Mouse (Mus musculus) ES-E14 (cell line): Measurements from ENCODE around the gene Pcdh7. TPM values are rescaled to one million over a fixed set of nuclear protein-coding genes. Genes with fewer than 3 reads are reported as not detected.

ENCODE experiments used
- DNase-seq: peaks from one replicate; pipeline ENCODE4 v3.0.0-alpha.2; 2013; ENCODE audit warnings: low read depth, low spot score
- H3K27ac ChIP-seq: 2 replicates; pipeline ENCODE4 v1.5.1; 2012; ENCODE audit warnings: low read depth, mild to moderate bottlenecking, low read length, moderate library complexity, mixed read lengths; ENCODE audit not compliant: poor library complexity, insufficient read depth, severe bottlenecking
- H3K36me3 ChIP-seq: 2 replicates; pipeline ENCODE4 v1.6.1; 2012; ENCODE audit warnings: mild to moderate bottlenecking, low read length, moderate library complexity, mixed read lengths; ENCODE audit not compliant: control insufficient read depth, poor library complexity, insufficient read depth, severe bottlenecking
- H3K4me1 ChIP-seq, 2 experiments: fragments of 150-350 bp in 1 of 2; sonication (generic) in 1 of 2; 2 replicates each; pipeline ENCODE4 v1.6.1; 2012; ENCODE audit warnings: low read length in 2 of 2, mild to moderate bottlenecking in 1 of 2, mixed read lengths in 1 of 2; ENCODE audit not compliant: control insufficient read depth in 2 of 2, insufficient read depth in 2 of 2, poor library complexity in 1 of 2
- H3K4me3 ChIP-seq, 2 experiments: fragments of 150-350 bp in 1 of 2; sonication (generic) in 1 of 2; 2 replicates each; pipeline ENCODE4 v1.5.1; 2012; ENCODE audit warnings: low read length in 2 of 2, low read depth in 1 of 2, mild to moderate bottlenecking in 1 of 2, mixed read lengths in 1 of 2; ENCODE audit not compliant: insufficient read depth in 1 of 2, poor library complexity in 1 of 2, severe bottlenecking in 1 of 2
- H3K9ac ChIP-seq: 2 replicates; pipeline ENCODE4 v1.6.1; 2012; ENCODE audit warnings: low read depth, mild to moderate bottlenecking, low read length, mixed read lengths; ENCODE audit not compliant: poor library complexity, insufficient read depth, severe bottlenecking
- H3K9me3 ChIP-seq: fragments of 150-350 bp; sonication (generic); 2 replicates; pipeline ENCODE4 v1.6.1; 2012; ENCODE audit warnings: low read depth, mild to moderate bottlenecking, low read length; ENCODE audit not compliant: control insufficient read depth, insufficient read depth
- CHD2 ChIP-seq: IDR thresholded peaks from 2 replicates; pipeline ENCODE4 v1.6.1; 2014; ENCODE audit warnings: mild to moderate bottlenecking, low read depth, low read length, inconsistent platforms
- HCFC1 ChIP-seq: IDR thresholded peaks from 2 replicates; pipeline ENCODE4 v1.6.1; 2012; ENCODE audit warnings: low read length, inconsistent platforms, borderline replicate concordance; ENCODE audit not compliant: insufficient read depth
- MAFK ChIP-seq: IDR thresholded peaks from 2 replicates; pipeline ENCODE4 v1.6.1; 2014; ENCODE audit warnings: mild to moderate bottlenecking, low read depth, low read length, inconsistent platforms; ENCODE audit not compliant: insufficient read depth
- ZC3H11A ChIP-seq: IDR thresholded peaks from 2 replicates; pipeline ENCODE4 v1.6.1; 2012; ENCODE audit warnings: low read depth, mild to moderate bottlenecking, inconsistent platforms, low read length, borderline replicate concordance
- ZNF384 ChIP-seq: IDR thresholded peaks from 2 replicates; pipeline ENCODE4 v1.6.1; 2012; ENCODE audit warnings: low read depth, low read length, inconsistent platforms
- in situ Hi-C, 2 experiments: fragments of 600-800 bp; cut with MboI; formaldehyde crosslinking; loops; one replicate each; pipeline ENCODE4 v1.15.1; 2025; ENCODE audit warnings: low sequenced_read_pairs in 2 of 2, inconsistent platforms in 1 of 2; ENCODE audit not compliant: unreplicated experiment in 2 of 2
- total RNA-seq: library from RNA; depleted of rRNA; stranded (reverse); fragments of 300-350 nt; gene quantifications from 2 replicates; pipeline ENCODE4 v1.2.3, GENCODE M21; 2012

The Pcdh7 gene
- total RNA-seq, 1 experiment: 11.9 TPM

DNA sequence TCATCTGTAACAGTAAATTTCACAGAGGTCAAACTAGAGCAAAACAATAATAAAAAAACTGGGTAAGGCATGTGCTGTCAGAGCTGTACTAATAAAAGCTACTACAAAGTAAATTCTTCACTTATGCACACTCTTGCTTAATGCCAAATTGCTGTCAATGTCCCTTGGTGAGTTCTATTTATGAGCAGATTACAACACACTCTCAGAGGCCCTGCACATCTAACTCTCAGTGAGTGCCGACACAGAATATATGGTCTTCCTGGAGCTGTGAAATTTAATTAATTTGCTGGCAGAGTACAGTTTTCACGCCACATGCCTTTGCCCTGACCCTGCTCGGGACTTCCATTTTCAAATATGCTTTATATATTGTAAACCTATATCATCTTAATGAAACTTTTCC, 227.7 kb downstream of the Pcdh7 start:
- H3K27ac ChIP-seq: no peak overlapping the region
- no peak overlapping the region for H3K9ac ChIP-seq
- no peaks in the 10 kb centered on the region for H3K36me3 ChIP-seq
- in situ Hi-C loops: no loop called here
- no peaks in the 10 kb centered on the region for H3K4me1 ChIP-seq
- H3K9me3 ChIP-seq: no peaks in the 10 kb centered on the region
- TF ChIP-seq ZNF384: no peak
- no peak for TF ChIP-seq CHD2
- no peak for TF ChIP-seq ZC3H11A
- no peak for TF ChIP-seq HCFC1
- TF ChIP-seq MAFK: no peak
- no peak for DNase-seq
- H3K4me3 ChIP-seq: no peak overlapping the region

GRCm38 (mm10) chr5:57959317-57959716, 241.6 kb downstream of the Pcdh7 start:
- H3K27ac ChIP-seq: no peak overlapping the region
- no peaks in the 10 kb centered on the region for H3K9me3 ChIP-seq
- H3K4me3 ChIP-seq: no peak overlapping the region
- H3K9ac ChIP-seq: no peak overlapping the region
- in situ Hi-C loops: no loop called here
- DNase-seq: no peak
- no peaks in the 10 kb centered on the region for H3K4me1 ChIP-seq
- H3K36me3 ChIP-seq: no peaks in the 10 kb centered on the region
- no peak for TF ChIP-seq HCFC1
- TF ChIP-seq ZNF384: no peak
- TF ChIP-seq MAFK: no peak
- no peak for TF ChIP-seq CHD2
- TF ChIP-seq ZC3H11A: no peak

GRCm38 (mm10) chr5:57963792-57964191, 246.0 kb downstream of the Pcdh7 start:
- no peak for DNase-seq
- Histone ChIP-seq H3K36me3 (no peaks in the 10 kb centered on the region), H3K4me3 (no peak overlapping the region), H3K9me3 (no peaks in the 10 kb centered on the region), H3K4me1 (no peaks in the 10 kb centered on the region), H3K27ac (no peak overlapping the region), H3K9ac (no peak overlapping the region)
- no peak for TF ChIP-seq HCFC1
- TF ChIP-seq MAFK: no peak
- no peak for TF ChIP-seq CHD2
- no peak for TF ChIP-seq ZNF384
- no peak for TF ChIP-seq ZC3H11A
- in situ Hi-C loops: no loop called here

GRCm38 (mm10) chr5:57964201-57964600, 246.4 kb downstream of the Pcdh7 start:
- H3K4me1 ChIP-seq: no peaks in the 10 kb centered on the region
- no peaks in the 10 kb centered on the region for H3K9me3 ChIP-seq
- H3K9ac ChIP-seq: no peak overlapping the region
- TF ChIP-seq HCFC1 (no peak), MAFK (no peak), ZC3H11A (no peak), ZNF384 (no peak), CHD2 (no peak)
- in situ Hi-C loops: no loop called here
- H3K36me3 ChIP-seq: no peaks in the 10 kb centered on the region
- no peak overlapping the region for H3K27ac ChIP-seq
- H3K4me3 ChIP-seq: no peak overlapping the region
- DNase-seq: no peak

GRCm38 (mm10) chr5:57993584-57993983, 275.8 kb downstream of the Pcdh7 start:
- Histone ChIP-seq H3K9ac (no peak overlapping the region), H3K9me3 (no peaks in the 10 kb centered on the region), H3K36me3 (no peaks in the 10 kb centered on the region), H3K4me3 (no peak overlapping the region), H3K27ac (no peak overlapping the region), H3K4me1 (no peaks in the 10 kb centered on the region)
- DNase-seq: no peak
- no peak for TF ChIP-seq ZC3H11A
- TF ChIP-seq CHD2: no peak
- no peak for TF ChIP-seq MAFK
- no peak for TF ChIP-seq HCFC1
- no peak for TF ChIP-seq ZNF384
- in situ Hi-C loops: no loop called here
